Mouse (Mus musculus): ENCODE data around the gene Spats2l. TPM values are rescaled to one million over a fixed set of nuclear protein-coding genes. Genes with fewer than 3 reads are reported as not detected.

Gene Spats2l
- 3.2 and 3.5 TPM in 2 replicates for polyA plus RNA-seq (2012; rRNA removed; ENCODE audit: low replicate concordance)

DNA sequence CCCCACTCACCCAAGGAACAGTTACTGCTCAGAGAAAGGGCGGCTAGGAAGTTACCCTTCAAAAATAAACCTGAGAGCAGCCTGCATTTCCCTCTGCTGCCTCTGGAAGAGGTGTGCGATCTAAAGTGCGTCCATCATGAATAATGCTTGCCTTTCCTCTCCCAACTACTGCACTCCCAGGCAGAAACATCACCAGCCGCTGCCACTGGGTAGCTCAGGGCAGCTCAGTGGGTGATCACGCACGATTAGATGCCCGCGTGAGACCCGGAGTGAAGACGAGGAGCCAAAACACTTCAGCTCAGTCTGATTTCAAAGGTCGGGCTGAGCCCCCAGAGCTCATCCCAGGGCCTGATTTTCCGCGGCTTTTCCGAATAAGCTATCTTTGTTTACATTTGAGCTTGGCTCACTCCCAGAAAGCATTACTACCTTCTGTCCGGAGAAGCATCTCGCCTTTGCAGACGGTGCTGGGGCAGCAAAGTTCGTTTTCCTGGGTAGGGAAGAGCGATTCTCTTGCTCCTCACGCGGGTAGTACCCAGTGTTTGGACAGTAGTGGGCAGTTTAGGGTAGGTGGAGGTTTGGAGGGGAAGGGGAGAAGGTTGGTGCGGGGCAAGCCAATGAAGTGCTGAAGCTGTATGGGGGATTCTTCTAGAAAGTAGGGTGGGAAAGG lies at the start of gene Spats2l:
TSS of gene Spats2l (plus strand) at position 162 of the 667 bp plus-strand sequence.

GRCm38 (mm10) chr1:57995432-57996132 lies 221.6 kb downstream of the Spats2l start, which contains the start of gene Sgo2a:
Sgo2a (plus strand) TSS chr1:57995971.

Other genes starting within 250 kb of the Spats2l start
- gene Sgo2a, start 221.8 kb downstream of the Spats2l start, polyA plus RNA-seq (2012; rRNA removed; ENCODE audit: low replicate concordance) = 0.29 and 0.32 TPM in 2 replicates
- 6.9 and 9.0 TPM in 2 replicates for gene Kctd18, start 244.8 kb downstream of the Spats2l start, polyA plus RNA-seq (2012; rRNA removed; ENCODE audit: low replicate concordance)

All from mammary gland, adult 2 months (tissue).